Mouse (Mus musculus): ENCODE results near the gene Arhgef7.

Gene Arhgef7

GRCm38 (mm10) chr8:11797729-11798479 lies 70.4 kb downstream of the Arhgef7 start:
- no peak for DNase-seq (ENCODE audit: low spot score)

- no peak for DNase-seq (ENCODE audit: low spot score)
Measured at GRCm38 (mm10) chr8:11798480-11798867, 71.0 kb downstream of the Arhgef7 start.

- no peak for DNase-seq (ENCODE audit: low spot score)
Measured at GRCm38 (mm10) chr8:11799098-11799497, 71.6 kb downstream of the Arhgef7 start.

GRCm38 (mm10) chr8:11800481-11800880 lies 73.0 kb downstream of the Arhgef7 start:
- DNase-seq (ENCODE audit: low spot score), result no peak

- no peak for DNase-seq (ENCODE audit: low spot score)
Measured at GRCm38 (mm10) chr8:11801571-11801970, 74.0 kb downstream of the Arhgef7 start.

- DNase-seq (ENCODE audit: low spot score), result no peak
Measured at GRCm38 (mm10) chr8:11804914-11805313, 77.4 kb downstream of the Arhgef7 start.

GRCm38 (mm10) chr8:11806252-11806651 lies 78.7 kb downstream of the Arhgef7 start:
- DNase-seq (ENCODE audit: low spot score), result no peak

GRCm38 (mm10) chr8:11807361-11807760 lies 79.8 kb downstream of the Arhgef7 start:
- DNase-seq (ENCODE audit: low spot score), result no peak

- no peak for DNase-seq (ENCODE audit: low spot score)
Measured at GRCm38 (mm10) chr8:11808047-11808446, 80.5 kb downstream of the Arhgef7 start.

- DNase-seq (ENCODE audit: low spot score), result no peak
Measured at GRCm38 (mm10) chr8:11810426-11810825, 82.9 kb downstream of the Arhgef7 start.

- DNase-seq (ENCODE audit: low spot score), result no peak
Measured at GRCm38 (mm10) chr8:11813801-11814200, 86.3 kb downstream of the Arhgef7 start.

GRCm38 (mm10) chr8:11815206-11815605 lies 87.7 kb downstream of the Arhgef7 start:
- DNase-seq (ENCODE audit: low spot score), result no peak

GRCm38 (mm10) chr8:11820136-11820535 lies 92.6 kb downstream of the Arhgef7 start:
- DNase-seq (ENCODE audit: low spot score), result no peak

- no peak for DNase-seq (ENCODE audit: low spot score)
Measured at GRCm38 (mm10) chr8:11820568-11820967, 93.0 kb downstream of the Arhgef7 start.

GRCm38 (mm10) chr8:11821451-11822206 lies 94.1 kb downstream of the Arhgef7 start:
- no peak for DNase-seq (ENCODE audit: low spot score)

GRCm38 (mm10) chr8:11822550-11823060 lies 95.1 kb downstream of the Arhgef7 start:
- no peak for DNase-seq (ENCODE audit: low spot score)

GRCm38 (mm10) chr8:11825756-11826155 lies 98.2 kb downstream of the Arhgef7 start:
- no peak for DNase-seq (ENCODE audit: low spot score)

GRCm38 (mm10) chr8:11827312-11827711 lies 99.8 kb downstream of the Arhgef7 start:
- no peak for DNase-seq (ENCODE audit: low spot score)

- no peak for DNase-seq (ENCODE audit: low spot score)
Measured at GRCm38 (mm10) chr8:11830214-11831046, 102.9 kb downstream of the Arhgef7 start.

GRCm38 (mm10) chr8:11831174-11831573 lies 103.7 kb downstream of the Arhgef7 start:
- DNase-seq (ENCODE audit: low spot score), result no peak

- DNase-seq (ENCODE audit: low spot score), result no peak
Measured at GRCm38 (mm10) chr8:11831939-11832338, 104.4 kb downstream of the Arhgef7 start.

GRCm38 (mm10) chr8:11833157-11833556 lies 105.6 kb downstream of the Arhgef7 start:
- no peak for DNase-seq (ENCODE audit: low spot score)

All from urinary bladder, postnatal 25 days (tissue).